Mouse (Mus musculus) liver, postnatal 0 days (tissue): ENCODE results near the gene Gpc6. TPM values are rescaled to one million over a fixed set of nuclear protein-coding genes. Genes with fewer than 3 reads are reported as not detected.

Experiments
- ATAC-seq: fragments of 200-750 bp; cut with Nextera tagmentation; 2 replicates; pipeline ENCODE4 v1.8.0; 2017; ENCODE audit warnings: mild to moderate bottlenecking, moderate library complexity
- DNase-seq: peaks from one replicate; pipeline ENCODE4 v3.0.0-alpha.2; 2016
- H3K27ac ChIP-seq: fragments of 300-500 bp; sonication (generic); 2 replicates; pipeline ENCODE4 v1.5.1; 2014; ENCODE audit warnings: antibody characterized with exemption, moderate library complexity, mild to moderate bottlenecking, low read depth
- H3K27me3 ChIP-seq: fragments of 300-500 bp; sonication (generic); 2 replicates; pipeline ENCODE4 v1.6.1; 2014; ENCODE audit warnings: low read length, control low read depth, mixed read lengths; ENCODE audit not compliant: insufficient read depth
- H3K36me3 ChIP-seq: fragments of 300-500 bp; sonication (generic); replicated peaks from 2 replicates; pipeline ENCODE4 v1.6.1; 2014; ENCODE audit warnings: mild to moderate bottlenecking, control low read depth, low read length, moderate library complexity, mixed read lengths; ENCODE audit not compliant: insufficient read depth
- H3K4me1 ChIP-seq: fragments of 300-500 bp; sonication (generic); 2 replicates; pipeline ENCODE4 v1.6.1; 2014; ENCODE audit warnings: antibody characterized with exemption, mild to moderate bottlenecking, control low read depth; ENCODE audit not compliant: insufficient read depth
- H3K4me2 ChIP-seq: fragments of 300-500 bp; sonication (generic); 2 replicates; pipeline ENCODE4 v1.6.1; 2014; ENCODE audit warnings: low read depth, mild to moderate bottlenecking, low read length, moderate library complexity, mixed read lengths
- H3K4me3 ChIP-seq: fragments of 300-500 bp; sonication (generic); 2 replicates; pipeline ENCODE4 v1.5.1; 2014; ENCODE audit warnings: low read depth, low read length
- H3K9ac ChIP-seq: fragments of 300-500 bp; sonication (generic); replicated peaks from 2 replicates; pipeline ENCODE4 v1.6.1; 2014; ENCODE audit warnings: mild to moderate bottlenecking, moderate library complexity
- H3K9me3 ChIP-seq: fragments of 300-500 bp; sonication (generic); 2 replicates; pipeline ENCODE4 v1.6.1; 2016; ENCODE audit warnings: mild to moderate bottlenecking, control low read depth, low read length, mixed read lengths
- CTCF ChIP-seq: sonication (generic); IDR thresholded peaks from 2 replicates; pipeline ENCODE4 v1.5.1; 2016; ENCODE audit warnings: antibody characterized with exemption, low read depth
- EP300 ChIP-seq: IDR thresholded peaks from 2 replicates; pipeline ENCODE4 v1.6.1; 2016; ENCODE audit warnings: antibody characterized with exemption, low read depth, mild to moderate bottlenecking
- WGBS: fragments of 180-500 bp; shearing (Covaris S2); extraction: QIAGEN DNeasy Blood & Tissue Kit; methylation state at CpG from one replicate; pipeline ENCODE4 v1.1.7; 2014; ENCODE audit not compliant: insufficient replicate concordance; 5-methylcytosine and 5-hydroxymethylcytosine counted together
- polyA plus RNA-seq: library from polyadenylated mRNA; unstranded; fragments of >200 nt; fragmentation: Nextera tagmentation; extraction: Ambion mirVana; gene quantifications from 2 replicates; pipeline ENCODE4 v1.2.1, GENCODE M21; 2015

Gpc6 gene
- polyA plus RNA-seq, 1 experiment from 2014 or later, result 4.8 TPM

GRCm38 (mm10) chr14:117226920-117227319, 301.8 kb downstream of the Gpc6 start:
- H3K27me3 ChIP-seq, result no peaks in the 10 kb centered on the region
- no peak for ATAC-seq
- no peak for DNase-seq

GRCm38 (mm10) chr14:117230476-117230875, 305.4 kb downstream of the Gpc6 start:
- WGBS, result 58% methylated on average over 4 of the region's 4 CpGs
- H3K4me2 ChIP-seq, result no peak overlapping the region
- H3K4me3 ChIP-seq, result no peak overlapping the region
- no peaks in the 10 kb centered on the region for H3K27me3 ChIP-seq
- H3K4me1 ChIP-seq, result no peaks in the 10 kb centered on the region
- no peaks in the 10 kb centered on the region for H3K9me3 ChIP-seq
- H3K27ac ChIP-seq, result no peak overlapping the region
- no peak for TF ChIP-seq CTCF
- no peak for TF ChIP-seq EP300
- no peak overlapping the region for H3K9ac ChIP-seq
- ATAC-seq (no peak), DNase-seq (no peak)
- no peaks in the 10 kb centered on the region for H3K36me3 ChIP-seq

More at GRCm38 (mm10) chr14:117226920-117227319, 301.8 kb downstream of the Gpc6 start:
- Histone ChIP-seq H3K4me1 (no peaks in the 10 kb centered on the region), H3K9me3 (no peaks in the 10 kb centered on the region), H3K4me2 (no peak overlapping the region), H3K36me3 (no peaks in the 10 kb centered on the region), H3K4me3 (no peak overlapping the region), H3K27ac (no peak overlapping the region), H3K9ac (no peak overlapping the region)
- TF ChIP-seq CTCF (no peak), EP300 (no peak)

- no peaks in the 10 kb centered on the region for H3K9me3 ChIP-seq
- no peaks in the 10 kb centered on the region for H3K4me1 ChIP-seq
- H3K27ac ChIP-seq, result no peak overlapping the region
- H3K27me3 ChIP-seq, result no peaks in the 10 kb centered on the region
- 75% methylated on average over 6 of the region's 6 CpGs for WGBS
- H3K9ac ChIP-seq, result no peak overlapping the region
- H3K4me3 ChIP-seq, result no peak overlapping the region
- DNase-seq (no peak), ATAC-seq (no peak)
- no peak overlapping the region for H3K4me2 ChIP-seq
- H3K36me3 ChIP-seq, result no peaks in the 10 kb centered on the region
- TF ChIP-seq CTCF, result no peak
- TF ChIP-seq EP300, result no peak
These were observed 313.1 kb downstream of the Gpc6 start for GRCm38 (mm10) chr14:117238226-117238625.

GRCm38 (mm10) chr14:117239694-117240427, 314.7 kb downstream of the Gpc6 start:
- H3K4me1 ChIP-seq, result no peaks in the 10 kb centered on the region
- H3K27me3 ChIP-seq, result no peaks in the 10 kb centered on the region
- 73% methylated on average over 8 of the region's 8 CpGs for WGBS
- no peak overlapping the region for H3K27ac ChIP-seq
- no peak for DNase-seq
- no peaks in the 10 kb centered on the region for H3K9me3 ChIP-seq
- no peak overlapping the region for H3K4me2 ChIP-seq
- no peaks in the 10 kb centered on the region for H3K36me3 ChIP-seq
- TF ChIP-seq CTCF, result no peak
- no peak for TF ChIP-seq EP300
- H3K4me3 ChIP-seq, result no peak overlapping the region
- no peak overlapping the region for H3K9ac ChIP-seq
- ATAC-seq, result no peak

- Histone ChIP-seq H3K27ac (no peak overlapping the region), H3K27me3 (no peaks in the 10 kb centered on the region), H3K9me3 (no peaks in the 10 kb centered on the region), H3K36me3 (no peaks in the 10 kb centered on the region), H3K4me3 (no peak overlapping the region), H3K4me1 (no peaks in the 10 kb centered on the region), H3K4me2 (no peak overlapping the region), H3K9ac (no peak overlapping the region)
- TF ChIP-seq CTCF, result no peak
- TF ChIP-seq EP300, result no peak
- DNase-seq, result no peak
- WGBS, result 81% methylated on average over 3 of the region's 3 CpGs
- no peak for ATAC-seq
These were observed 320.5 kb downstream of the Gpc6 start for GRCm38 (mm10) chr14:117245631-117246030.

GRCm38 (mm10) chr14:117256192-117256591, 331.1 kb downstream of the Gpc6 start:
- TF ChIP-seq CTCF, result no peak
- TF ChIP-seq EP300, result no peak
- DNase-seq (no peak), ATAC-seq (no peak)
- no peaks in the 10 kb centered on the region for H3K4me1 ChIP-seq
- no peaks in the 10 kb centered on the region for H3K9me3 ChIP-seq
- no peaks in the 10 kb centered on the region for H3K27me3 ChIP-seq
- WGBS, result 79% methylated on average over 4 of the region's 4 CpGs
- H3K9ac ChIP-seq, result no peak overlapping the region
- H3K27ac ChIP-seq, result no peak overlapping the region
- no peak overlapping the region for H3K4me2 ChIP-seq
- H3K36me3 ChIP-seq, result no peaks in the 10 kb centered on the region
- H3K4me3 ChIP-seq, result no peak overlapping the region
